Mouse (Mus musculus): Measurements from ENCODE around the gene Rab7.

Rab7 gene

DNA sequence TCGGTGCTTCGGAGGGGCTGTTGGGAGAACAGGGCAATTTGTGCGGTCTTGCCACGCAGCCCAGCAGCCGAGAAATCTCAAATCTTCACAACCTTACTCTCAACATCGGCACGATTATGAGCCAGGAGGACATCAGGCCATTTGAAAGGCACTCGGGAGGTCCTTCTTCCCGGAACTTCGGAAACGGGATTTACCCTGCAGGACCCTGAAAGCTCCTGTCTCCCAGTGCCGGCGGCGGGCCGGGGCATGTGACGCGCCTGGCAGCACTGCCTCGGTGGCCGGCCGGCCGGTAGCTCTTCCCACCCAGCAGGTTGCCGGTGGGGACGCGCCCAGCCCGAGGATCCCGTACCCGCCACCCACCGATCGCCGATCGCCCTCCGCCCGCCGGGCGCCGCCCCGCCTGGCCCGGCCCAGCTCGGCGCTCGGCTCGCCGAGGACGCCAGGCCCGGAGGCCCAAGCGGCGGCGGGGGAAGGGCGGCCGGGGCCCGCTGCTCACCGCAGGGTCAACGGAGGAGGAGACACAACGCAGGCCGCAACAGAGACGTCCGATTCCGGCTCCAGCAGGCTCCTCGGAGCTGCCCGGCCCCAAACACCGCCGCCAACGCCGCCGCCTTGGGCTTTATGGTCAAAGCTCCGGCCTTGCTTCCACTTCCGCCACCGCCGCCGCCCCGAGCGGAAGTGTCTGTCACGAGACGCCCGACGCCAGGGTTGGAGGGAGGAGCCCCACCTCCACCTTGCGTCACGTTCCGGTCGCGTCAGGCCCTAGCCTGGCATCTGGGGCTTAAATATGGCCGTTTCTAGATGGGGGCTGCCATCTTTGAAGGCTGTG lies at the start of gene Rab7:
TSS of gene Rab7 (minus strand) at position 694 of the 829 bp plus-strand sequence.
- DNase-seq (ENCODE audit: low read depth, low spot score), result peak; percentile 89

DNA sequence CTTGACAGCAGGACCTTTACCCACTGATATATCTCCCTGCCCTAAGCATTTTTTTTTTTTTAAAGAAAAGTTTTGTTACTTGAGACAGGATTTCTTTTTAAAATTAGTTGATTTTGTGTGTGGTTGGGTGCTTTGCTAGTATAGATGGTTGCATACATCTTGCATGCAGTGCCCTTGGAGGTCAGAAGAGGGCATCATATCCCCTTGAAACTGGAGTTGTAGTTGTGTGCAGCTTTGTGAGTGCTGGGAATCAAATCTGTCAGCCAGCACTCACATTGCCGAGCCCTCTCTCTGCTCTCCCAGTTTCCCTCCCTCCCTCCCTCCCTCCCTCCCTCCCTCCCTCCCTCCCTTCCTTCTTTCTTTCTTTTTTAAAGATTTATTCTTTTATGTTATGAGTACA lies 43.9 kb upstream of the Rab7 start:
- no peak for DNase-seq (ENCODE audit: low read depth, low spot score)

DNA sequence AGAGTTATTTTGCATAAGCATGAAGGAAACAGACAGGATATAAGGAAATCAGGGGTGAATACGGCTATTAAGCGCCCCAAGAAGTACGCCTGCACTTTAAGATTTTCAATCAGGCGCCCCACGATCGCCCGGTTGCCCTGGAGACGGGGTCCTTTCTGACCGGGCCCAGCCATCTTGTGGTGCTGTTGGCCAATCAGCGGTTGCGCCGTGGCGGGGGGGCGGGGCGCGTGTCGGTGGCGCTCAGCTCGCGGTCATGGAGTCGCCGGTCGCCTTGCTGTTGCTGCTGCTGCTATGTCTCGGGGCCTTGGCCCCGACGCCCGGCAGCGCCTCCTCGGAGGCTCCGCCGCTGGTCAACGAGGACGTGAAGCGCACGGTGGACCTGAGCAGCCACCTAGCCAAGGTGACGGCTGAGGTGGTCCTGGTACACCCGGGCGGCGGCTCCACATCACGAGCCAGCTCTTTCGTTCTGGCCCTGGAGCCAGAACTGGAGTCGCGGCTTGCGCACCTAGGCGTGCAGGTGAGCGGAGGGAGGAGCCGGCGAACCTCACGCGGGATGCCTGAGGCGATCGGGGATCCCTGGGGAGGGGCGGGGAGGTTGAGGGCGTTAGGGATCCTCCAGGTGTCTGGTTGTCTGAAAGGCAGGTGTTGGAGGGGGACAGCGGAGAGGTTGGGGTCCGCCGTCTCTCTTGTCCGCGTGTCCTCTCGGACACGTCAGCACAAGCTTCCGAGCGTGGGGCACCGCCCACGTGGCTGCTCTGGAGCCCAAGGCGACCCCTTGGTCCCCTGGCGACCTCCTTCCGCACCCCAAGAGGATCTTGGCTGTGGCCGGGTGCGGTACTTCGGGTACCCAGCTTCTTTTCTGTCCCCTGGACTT lies 39.4 kb upstream of the Rab7 start, which contains the start of gene Rpn1:
TSS of gene Rpn1 (plus strand) at position 205 of the 874 bp plus-strand sequence.
- peak; percentile 82 for DNase-seq (ENCODE audit: low read depth, low spot score)

DNA sequence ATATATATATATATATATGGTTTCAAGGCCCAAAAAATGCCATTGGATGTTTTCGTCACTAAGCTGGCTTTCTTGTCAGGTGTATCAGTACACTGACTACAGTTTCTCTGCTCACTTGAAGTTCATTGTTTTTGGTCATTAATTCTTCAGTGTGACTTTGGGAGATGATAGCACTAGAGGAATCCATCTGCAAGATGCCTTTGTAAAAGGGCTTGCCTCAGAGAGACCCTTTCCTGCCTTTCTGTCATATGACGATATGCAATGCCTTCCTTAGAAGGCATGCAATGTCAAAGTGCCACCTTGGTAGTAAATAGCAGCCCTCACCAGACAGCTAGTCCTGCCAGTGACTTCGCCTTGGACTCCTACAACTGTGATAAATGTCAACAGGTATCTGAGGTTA lies 38.6 kb upstream of the Rab7 start:
- DNase-seq (ENCODE audit: low read depth, low spot score), result no peak

DNA sequence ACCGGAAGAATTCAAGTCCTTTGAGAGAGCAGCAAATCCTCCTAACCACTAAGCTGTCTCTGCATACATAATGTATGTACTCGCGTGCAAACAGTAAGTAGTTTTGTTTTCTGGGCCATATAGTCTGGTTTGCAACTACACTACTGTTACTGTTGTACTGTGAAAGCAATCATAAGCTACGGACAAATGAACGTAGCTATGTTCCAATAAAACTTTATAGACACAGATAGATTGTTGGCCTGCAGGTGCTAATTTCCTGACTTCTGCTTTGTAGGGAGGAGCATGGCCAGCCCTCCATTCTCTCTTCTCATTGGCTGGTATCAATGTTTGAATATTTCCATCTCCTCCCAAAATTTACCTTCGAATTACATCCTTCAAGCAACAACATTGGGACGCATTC lies 38.0 kb upstream of the Rab7 start:
- DNase-seq (ENCODE audit: low read depth, low spot score), result no peak

DNA sequence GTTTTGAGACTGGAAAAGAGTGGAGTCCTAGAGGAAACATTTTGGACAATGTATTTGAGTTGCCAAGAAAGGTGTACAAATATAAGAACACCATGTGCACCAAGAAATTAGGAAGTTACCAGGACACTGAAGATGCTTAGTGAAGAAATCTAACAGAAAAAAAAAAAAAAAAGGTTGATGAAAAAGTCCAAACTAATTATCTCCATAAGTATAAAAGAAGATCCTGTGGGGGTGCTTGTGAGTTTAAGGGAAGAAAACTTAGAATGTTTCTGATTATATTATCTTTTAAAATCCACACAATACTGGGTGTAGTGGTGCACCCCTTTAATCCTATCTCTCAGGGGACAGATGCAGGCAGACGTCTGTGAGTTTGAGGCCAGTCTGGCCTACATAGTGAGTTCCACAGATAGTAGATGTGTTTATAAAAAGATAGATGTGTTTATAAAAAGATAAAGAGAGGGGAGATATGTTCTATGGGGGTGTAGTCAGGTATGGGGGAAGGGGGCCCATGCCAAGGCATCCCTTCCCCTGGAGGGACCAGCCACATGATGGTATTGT lies 31.0 kb upstream of the Rab7 start:
- no peak for DNase-seq (ENCODE audit: low read depth, low spot score)

DNA sequence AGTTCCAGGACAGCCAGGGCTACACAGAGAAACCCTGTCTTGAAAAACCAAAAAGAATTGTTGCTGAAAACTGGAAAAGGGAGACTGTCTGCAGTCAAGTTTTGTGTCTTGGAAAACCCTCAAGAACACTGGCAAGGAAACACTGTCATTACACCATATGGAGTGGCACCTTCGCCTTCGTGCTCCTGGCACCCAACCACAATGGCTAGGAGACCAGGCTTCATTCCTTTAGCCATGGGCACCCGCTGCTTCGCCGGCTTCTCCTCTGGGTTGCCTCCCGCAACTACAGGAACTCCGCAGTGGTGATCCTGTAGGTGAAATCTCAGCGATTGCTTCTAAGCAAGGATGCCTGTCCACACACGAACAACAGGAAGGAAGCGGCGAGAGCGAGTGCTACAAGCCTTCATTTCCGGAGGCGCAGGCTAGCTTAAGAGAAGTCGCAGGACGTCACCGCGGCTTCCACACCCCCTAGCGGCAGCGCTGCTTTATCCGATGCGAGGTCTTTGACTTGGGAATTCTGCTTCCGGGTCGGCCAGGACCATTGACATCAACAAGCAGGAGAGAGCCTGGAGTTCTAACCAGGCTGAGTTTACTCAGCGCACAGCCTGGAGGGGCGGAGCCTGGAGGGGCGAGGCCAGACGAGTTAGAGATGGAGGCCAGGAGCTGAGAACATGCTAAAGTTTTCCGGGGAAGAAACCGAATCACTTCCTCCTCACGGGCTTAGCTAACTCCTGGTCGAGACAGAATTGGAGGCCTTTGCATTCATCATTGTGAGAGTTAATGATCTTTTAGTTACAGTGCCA lies 29.9 kb upstream of the Rab7 start:
- peak; percentile 87 for DNase-seq (ENCODE audit: low read depth, low spot score)

DNA sequence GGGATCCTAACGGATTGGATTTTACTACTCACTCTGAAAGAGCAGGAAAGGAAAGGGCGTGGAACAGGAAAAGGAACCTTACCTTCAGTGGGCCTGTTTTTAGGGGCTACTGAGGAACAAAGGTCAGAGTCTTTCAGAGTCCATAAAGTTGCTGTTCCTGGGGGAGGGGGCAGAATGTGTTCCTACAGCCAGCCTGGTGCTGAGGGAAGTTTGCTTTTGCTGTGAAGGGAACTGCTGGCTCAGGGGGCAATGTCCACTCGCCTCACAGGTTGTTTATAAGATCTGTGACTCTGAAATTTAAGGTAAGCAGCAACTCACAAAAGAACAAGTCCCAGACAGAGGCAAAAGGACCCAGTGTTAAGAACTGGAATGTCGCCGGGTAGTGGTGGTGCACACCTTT lies 26.1 kb upstream of the Rab7 start:
- no peak for DNase-seq (ENCODE audit: low read depth, low spot score)

DNA sequence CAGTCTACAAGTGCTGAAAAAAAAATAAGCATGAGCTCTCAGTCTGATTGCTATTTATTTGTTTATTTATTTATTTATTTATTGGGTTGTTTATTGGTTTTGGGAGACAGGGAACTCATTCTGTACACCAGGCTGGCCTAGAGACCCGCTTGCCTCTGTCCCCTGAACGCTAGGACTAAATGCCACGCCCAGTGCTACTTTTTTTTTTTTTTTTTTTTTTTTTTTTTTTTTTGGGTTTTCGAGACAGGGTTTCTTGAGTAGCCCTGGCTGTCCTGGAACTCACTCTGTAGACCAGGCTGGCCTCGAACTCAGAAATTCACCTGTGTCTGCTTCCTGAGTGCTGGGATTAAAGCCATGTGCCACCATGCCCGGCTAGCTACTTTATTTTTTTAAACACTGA lies 25.4 kb upstream of the Rab7 start:
- no peak for DNase-seq (ENCODE audit: low read depth, low spot score)

DNA sequence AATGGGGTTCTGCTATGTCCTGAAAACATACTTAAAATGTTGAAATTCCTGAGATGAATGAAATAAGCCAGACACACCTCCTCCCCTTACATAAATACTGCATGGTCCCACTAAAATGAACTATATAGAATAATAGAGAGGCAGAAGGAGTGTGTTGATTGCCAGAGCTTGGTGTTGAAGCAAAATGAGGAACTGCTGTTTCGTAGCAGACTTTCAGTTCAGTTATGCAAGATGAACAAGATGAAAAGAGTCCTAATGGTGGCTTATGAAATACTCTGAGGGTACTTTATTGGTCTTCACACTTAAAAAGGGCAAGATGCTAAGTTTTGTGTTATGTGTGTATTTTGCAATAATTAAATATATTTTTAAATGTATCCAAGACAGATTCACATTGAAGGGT lies 23.7 kb upstream of the Rab7 start:
- no peak for DNase-seq (ENCODE audit: low read depth, low spot score)

DNA sequence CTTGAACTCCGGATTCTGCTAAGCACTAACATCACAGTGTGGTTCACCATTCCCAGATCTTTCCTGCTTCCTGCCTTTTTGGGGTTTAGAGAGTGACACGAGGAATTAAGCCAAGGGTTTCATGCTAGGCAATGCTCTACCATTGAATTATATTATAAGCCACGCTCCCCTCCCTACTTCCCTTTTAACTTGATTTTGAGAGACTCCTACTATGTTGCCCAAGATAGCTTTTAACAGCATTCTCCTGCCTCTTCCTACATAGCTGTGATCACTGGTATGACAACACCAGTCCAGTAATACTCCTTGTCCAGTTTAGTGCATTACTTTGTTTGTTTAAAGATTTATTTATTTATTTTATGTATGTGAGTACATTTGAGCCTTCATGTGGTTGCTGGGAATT lies 22.7 kb upstream of the Rab7 start:
- no peak for DNase-seq (ENCODE audit: low read depth, low spot score)

DNA sequence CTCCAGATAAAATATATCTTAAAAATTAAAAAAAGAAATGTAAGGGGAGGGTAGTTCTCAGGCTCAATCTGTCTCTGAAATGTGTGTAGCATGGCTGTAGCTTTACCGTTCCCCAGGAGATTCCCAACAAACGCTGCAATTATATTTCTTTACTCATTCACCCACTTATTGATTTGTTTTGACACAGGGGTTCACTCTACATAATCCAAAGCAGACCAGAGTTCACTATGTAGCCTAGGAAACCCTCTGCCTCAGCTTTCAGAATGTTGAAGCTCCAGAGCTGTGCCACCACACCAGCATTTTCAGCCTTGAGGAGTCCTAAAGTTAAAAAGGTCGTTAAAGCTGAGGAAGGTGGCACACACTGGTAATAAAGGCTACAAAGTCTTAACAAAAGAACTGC lies 20.9 kb upstream of the Rab7 start:
- DNase-seq (ENCODE audit: low read depth, low spot score), result no peak

DNA sequence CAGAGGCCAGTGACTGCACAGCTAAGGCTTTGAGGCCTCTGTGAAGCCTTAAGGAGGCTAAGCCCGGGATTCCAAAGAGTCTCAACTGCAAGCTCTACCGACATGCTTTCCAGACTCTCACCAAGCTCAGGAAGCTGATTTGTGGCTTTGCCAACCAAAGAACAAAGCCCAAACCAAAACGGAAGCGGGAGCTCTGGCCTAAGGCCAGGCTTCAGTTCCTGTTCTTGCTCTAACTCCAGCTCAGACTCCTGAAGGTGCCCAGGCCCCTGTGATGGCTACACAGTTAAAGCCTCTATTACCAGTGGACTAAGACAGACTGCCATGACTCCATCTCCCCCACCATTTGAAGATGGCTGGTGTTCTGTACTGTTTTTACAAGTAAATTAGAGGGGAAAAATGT lies 20.0 kb upstream of the Rab7 start:
- DNase-seq (ENCODE audit: low read depth, low spot score), result no peak

DNA sequence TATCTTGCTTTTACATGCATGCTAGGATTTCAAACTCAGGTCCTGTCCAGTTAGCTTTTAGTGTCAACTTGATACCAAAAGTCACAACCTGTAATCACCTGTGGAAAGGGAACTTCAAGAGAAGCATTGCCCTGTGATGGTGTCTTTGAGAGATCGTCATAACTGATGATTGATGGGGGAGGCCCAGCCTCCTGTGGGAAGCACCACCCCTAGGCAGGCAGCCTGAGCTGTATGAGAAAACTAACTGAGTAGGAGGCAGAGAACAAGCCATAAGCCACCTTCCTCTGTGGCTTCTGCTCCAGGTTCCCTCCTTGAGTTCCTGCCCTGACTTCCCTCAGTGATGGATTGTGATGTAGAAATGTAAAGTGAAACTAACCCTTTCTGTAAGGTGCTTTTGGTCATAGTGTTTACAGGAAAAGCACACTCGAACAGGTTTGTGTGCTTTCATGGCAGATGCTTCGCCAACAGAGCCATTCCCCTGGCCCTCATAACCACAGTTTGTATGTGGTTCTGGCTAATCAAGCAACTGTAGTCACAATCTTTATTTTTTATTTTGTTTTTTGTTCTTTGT lies 19.1 kb upstream of the Rab7 start:
- DNase-seq (ENCODE audit: low read depth, low spot score), result no peak

DNA sequence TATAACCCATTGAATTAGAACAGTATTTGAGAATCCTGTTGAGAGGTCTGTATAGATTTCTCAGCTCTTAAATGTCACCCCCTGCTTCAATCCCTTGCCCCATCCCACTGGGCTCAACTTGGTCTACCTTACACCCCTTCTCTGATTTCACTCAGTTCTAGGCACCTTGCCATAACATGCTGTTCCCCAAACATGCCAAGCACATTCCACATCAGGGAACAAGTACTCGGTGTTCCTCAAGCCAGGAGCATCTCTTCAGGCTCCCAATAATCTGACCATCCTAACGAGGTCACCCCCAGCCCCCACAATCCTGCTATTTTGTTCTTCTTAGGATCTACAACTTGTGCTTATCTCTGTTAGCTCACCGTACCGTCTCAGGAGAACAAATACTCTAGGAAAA lies 17.3 kb upstream of the Rab7 start:
- no peak for DNase-seq (ENCODE audit: low read depth, low spot score)

DNA sequence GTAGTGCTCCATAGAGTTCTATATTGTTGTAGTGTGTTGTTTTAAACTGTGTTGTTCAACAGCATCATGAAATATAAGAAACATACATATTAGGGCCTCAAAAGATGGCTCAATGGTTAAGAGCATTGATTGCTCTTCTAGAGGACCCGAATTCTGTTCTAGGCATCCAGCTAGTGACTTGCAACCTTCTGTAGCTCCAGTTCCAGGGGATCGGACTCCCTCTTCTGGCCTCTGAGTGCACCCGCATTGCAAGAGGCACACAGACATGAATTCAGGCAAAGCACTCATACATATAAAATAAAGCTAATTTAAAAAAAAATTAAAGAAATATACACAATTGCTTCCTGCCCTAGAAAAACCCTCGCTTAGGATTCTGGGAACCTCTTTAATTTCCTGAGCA lies 16.3 kb upstream of the Rab7 start:
- DNase-seq (ENCODE audit: low read depth, low spot score), result no peak

DNA sequence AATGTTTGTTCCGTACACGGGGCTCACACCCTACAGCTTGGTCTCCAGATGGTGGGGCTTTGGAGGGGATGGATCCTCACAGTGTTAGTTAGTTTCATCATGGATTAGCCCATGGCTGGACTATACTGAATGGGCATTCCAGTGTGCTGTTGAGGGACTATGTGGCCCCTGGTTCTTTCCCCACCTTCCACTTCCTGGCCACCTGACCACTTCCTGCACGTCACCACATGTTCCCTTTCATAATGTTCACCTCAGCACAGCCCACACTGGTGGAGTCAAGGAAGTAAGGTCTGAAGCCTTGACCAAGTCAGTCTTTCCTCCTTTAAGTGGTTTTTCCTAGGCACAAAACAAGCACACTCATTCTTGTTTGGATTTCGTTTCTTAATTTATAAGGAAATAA lies 15.5 kb upstream of the Rab7 start:
- DNase-seq (ENCODE audit: low read depth, low spot score), result no peak

DNA sequence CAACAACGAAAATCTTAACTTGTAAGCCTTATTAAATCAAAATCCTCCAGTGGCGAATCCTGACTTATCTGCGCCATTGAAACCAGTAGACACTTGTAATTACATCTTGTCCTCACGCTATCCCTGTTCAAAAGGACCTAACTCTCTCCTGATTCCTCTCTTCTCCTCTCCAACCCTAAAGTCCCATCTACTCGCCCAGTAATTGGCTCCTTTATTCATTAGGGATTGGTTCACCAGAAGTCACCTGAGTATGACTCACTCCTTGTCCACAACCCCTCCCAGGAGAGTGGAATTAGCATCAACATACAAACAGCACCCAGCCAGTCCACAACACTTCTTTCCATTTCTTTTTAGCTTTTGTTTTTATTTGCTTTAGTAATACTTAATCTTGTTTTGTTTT lies 14.8 kb upstream of the Rab7 start:
- DNase-seq (ENCODE audit: low read depth, low spot score), result no peak

DNA sequence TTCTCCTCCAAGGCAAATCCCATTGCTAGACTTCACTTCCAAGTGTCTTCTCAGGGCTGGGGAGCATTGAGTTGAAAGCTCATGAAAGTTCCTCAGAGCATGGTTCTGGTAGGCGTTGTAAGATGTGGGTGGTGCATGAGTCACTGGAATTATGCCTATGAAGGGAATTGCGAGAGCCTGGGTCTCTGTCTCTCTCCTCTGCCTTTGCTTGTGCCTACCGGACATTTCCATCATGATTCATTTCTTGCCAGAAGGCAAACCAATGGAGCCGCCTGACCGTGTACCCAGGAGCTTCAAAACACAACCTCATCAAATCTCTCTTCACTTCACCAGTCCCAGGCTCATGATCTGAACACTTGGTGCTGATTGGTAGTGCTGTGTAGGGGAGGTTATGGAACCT lies 11.8 kb upstream of the Rab7 start:
- no peak for DNase-seq (ENCODE audit: low read depth, low spot score)

DNA sequence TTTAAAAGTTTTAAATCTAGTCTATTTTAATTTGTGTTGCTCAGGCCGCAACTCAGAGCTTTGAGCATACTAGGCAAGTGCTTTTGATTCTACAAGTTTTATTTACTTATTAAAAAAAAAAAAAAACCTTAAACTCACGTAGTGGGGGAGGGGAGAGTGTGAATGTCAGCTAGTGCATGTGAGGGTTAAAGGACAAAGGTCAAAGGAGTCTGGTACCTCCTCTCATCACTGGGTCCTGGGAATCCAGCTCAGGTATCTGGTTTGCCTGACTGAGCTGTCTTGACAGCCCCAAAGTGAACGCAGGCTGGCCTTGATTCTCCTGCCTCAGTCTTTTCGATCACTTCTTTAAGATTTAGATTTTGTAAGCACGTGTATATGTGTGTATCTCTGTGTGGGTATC lies 10.6 kb upstream of the Rab7 start:
- DNase-seq (ENCODE audit: low read depth, low spot score), result no peak

DNA sequence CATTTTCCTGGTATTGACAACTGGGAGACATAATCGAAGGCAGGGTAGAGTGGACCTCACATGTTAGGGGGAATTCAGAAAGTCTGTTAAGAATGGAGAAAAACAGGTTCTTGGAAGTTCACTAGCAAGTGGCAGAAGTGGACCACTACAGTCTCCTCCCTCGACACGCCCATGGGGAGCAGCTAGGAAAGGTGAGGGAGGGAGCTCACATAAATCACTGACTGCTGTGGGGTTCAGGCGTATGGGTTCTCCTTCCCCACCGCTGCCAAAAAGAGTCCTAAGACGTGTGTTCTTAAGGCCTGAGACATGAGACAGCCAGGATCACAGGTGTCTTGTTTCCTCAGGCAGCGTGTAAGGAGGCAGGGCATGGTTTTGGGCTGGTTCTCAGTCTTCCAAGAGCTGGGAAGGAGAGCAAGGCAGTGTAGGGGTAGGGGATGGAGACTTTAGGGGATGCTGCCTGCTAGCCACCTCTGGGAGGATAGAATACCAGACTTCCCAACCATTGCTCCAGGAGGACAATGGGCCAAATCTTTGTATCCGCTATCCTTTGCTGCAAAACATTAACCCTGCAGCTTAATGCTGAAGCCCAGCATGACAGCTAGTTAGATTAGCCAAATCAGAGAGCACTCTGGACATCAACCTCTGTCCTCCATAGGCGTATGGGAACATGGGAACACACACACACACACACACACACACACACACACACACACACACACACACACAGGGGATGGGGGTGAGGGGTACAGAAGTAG lies 9.2 kb upstream of the Rab7 start:
- DNase-seq (ENCODE audit: low read depth, low spot score), result no peak

Data from retina, adult 2 months (tissue).